Comparison of ENCODE assay signal across 15 mouse cellular contexts in genomic region chr7:30765173-30765572, GRCm38 (mm10). TPM values are rescaled to one million over a fixed set of nuclear protein-coding genes. Genes with fewer than 3 reads are reported as not detected.
DNase-seq lines count a peak whose midpoint lies in the region; ATAC-seq and TF ChIP-seq lines count a peak whose summit lies in the region.
"Had no signal": no experiment of that assay in that cellular context is flagged by ENCODE, and none has a peak within 500 bp of the region (broad histone marks: within the 10 kb centered on the region; RNA-seq: fewer than 3 reads in every experiment).

No protein-coding gene starts in this region.

- no peak overlapping the region for H3K4me2 ChIP-seq in forebrain, embryonic 11.5 days (ENCODE audit: low read depth, low read length, severe bottlenecking)
- H3K4me2 ChIP-seq in forebrain, embryonic 16.5 days (ENCODE audit: low read length), result no peak overlapping the region; the same call in 1 of the 2 replicates
- H3K4me2 ChIP-seq in lung, postnatal 0 days (replicated peaks; ENCODE audit: low read depth, low read length), result no peak overlapping the region
- H3K4me2 ChIP-seq in limb, embryonic 15.5 days, result 0 out of 2 replicates have a peak overlapping the region, but pooled peaks have one; percentile 15
- H3K4me2 ChIP-seq in intestine, postnatal 0 days (replicated peaks; ENCODE audit: low read depth), result no peak overlapping the region

- ATAC-seq in forebrain, embryonic 11.5 days (replicated peaks; ENCODE audit: low FRiP score), result no peak
- ATAC-seq in forebrain, embryonic 16.5 days, result no peak
- 0 out of 2 replicates have a peak, but pooled peaks have one; percentile 18 for ATAC-seq in lung, postnatal 0 days
- no peak for ATAC-seq in limb, embryonic 15.5 days (ENCODE audit: insufficient number of reproducible peaks, low FRiP score, low TSS enrichment, low read depth)
- ATAC-seq in intestine, postnatal 0 days, result no peak

- no peaks in the 10 kb centered on the region for H3K4me1 ChIP-seq in forebrain, embryonic 11.5 days (replicated peaks; ENCODE audit: control insufficient read depth, insufficient read depth, low read length)
- H3K4me1 ChIP-seq in forebrain, embryonic 16.5 days (replicated peaks; ENCODE audit: control insufficient read depth, insufficient read depth, low read length), result no peaks in the 10 kb centered on the region
- no peaks in the 10 kb centered on the region for H3K4me1 ChIP-seq in lung, postnatal 0 days (ENCODE audit: insufficient read depth, low read depth, low read length)
- H3K4me1 ChIP-seq in limb, embryonic 15.5 days, result 0 out of 2 replicates have a peak, but pooled peaks cover 3% of the 10 kb centered on the region
- H3K4me1 ChIP-seq in intestine, postnatal 0 days (replicated peaks; ENCODE audit: control insufficient read depth, insufficient read depth, low read length), result 0 out of 2 replicates have a peak, but pooled peaks cover 8% of the 10 kb centered on the region

- no peaks in the 10 kb centered on the region for H3K27me3 ChIP-seq in forebrain, embryonic 11.5 days (ENCODE audit: control insufficient read depth, insufficient read depth, low read length)
- H3K27me3 ChIP-seq in forebrain, embryonic 16.5 days (replicated peaks; ENCODE audit: control insufficient read depth, insufficient read depth, low read length), result 0 out of 2 replicates have a peak, but pooled peaks cover 2% of the 10 kb centered on the region
- no peaks in the 10 kb centered on the region for H3K27me3 ChIP-seq in lung, postnatal 0 days (replicated peaks; ENCODE audit: insufficient read depth, low read length)
- H3K27me3 ChIP-seq in limb, embryonic 15.5 days, result peaks cover 14% of the 10 kb centered on the region
- H3K27me3 ChIP-seq in intestine, postnatal 0 days (replicated peaks; ENCODE audit: control insufficient read depth, insufficient read depth, low read length), result peaks cover 6% of the 10 kb centered on the region; the same call in 1 of the 2 replicates

- WGBS in forebrain, embryonic 11.5 days, result 44% methylated on average over 11 of the region's 11 CpGs
- 47% methylated on average over 11 of the region's 11 CpGs for WGBS in forebrain, embryonic 16.5 days
- WGBS in lung, postnatal 0 days, result 35% methylated on average over 11 of the region's 11 CpGs
- 38% methylated on average over 11 of the region's 11 CpGs for WGBS in limb, embryonic 15.5 days
- WGBS in intestine, postnatal 0 days, result 49% methylated on average over 11 of the region's 11 CpGs

- no peaks in the 10 kb centered on the region for H3K9me3 ChIP-seq in forebrain, embryonic 11.5 days (ENCODE audit: control insufficient read depth, low read length)
- no peaks in the 10 kb centered on the region for H3K9me3 ChIP-seq in forebrain, embryonic 16.5 days (ENCODE audit: control insufficient read depth, low read length)
- no peaks in the 10 kb centered on the region for H3K9me3 ChIP-seq in lung, postnatal 0 days (ENCODE audit: low read length)
- no peaks in the 10 kb centered on the region for H3K9me3 ChIP-seq in limb, embryonic 15.5 days
- no peaks in the 10 kb centered on the region for H3K9me3 ChIP-seq in intestine, postnatal 0 days (ENCODE audit: control insufficient read depth)

- H3K9ac ChIP-seq in forebrain, embryonic 11.5 days (ENCODE audit: low read length), result no peak overlapping the region
- no peak overlapping the region for H3K9ac ChIP-seq in forebrain, embryonic 16.5 days (replicated peaks; ENCODE audit: low read depth, low read length)
- H3K9ac ChIP-seq in lung, postnatal 0 days (replicated peaks; ENCODE audit: low read depth), result no peak overlapping the region
- H3K9ac ChIP-seq in limb, embryonic 15.5 days, result no peak overlapping the region
- no peak overlapping the region for H3K9ac ChIP-seq in intestine, postnatal 0 days (ENCODE audit: low read depth, low read length)

- no peak overlapping the region for H3K4me3 ChIP-seq in forebrain, embryonic 11.5 days (ENCODE audit: low read depth, low read length)
- no peak overlapping the region for H3K4me3 ChIP-seq in forebrain, embryonic 16.5 days (replicated peaks; ENCODE audit: low read length)
- H3K4me3 ChIP-seq in lung, postnatal 0 days (ENCODE audit: low read depth, low read length), result no peak overlapping the region
- peak overlapping the region; percentile 8; the same call in 1 of the 2 replicates for H3K4me3 ChIP-seq in limb, embryonic 15.5 days
- no peak overlapping the region for H3K4me3 ChIP-seq in intestine, postnatal 0 days (ENCODE audit: low read depth, low read length)
- H3K4me3 ChIP-seq: gastrocnemius, adult 2 months had no signal

- no peaks in the 10 kb centered on the region for H3K36me3 ChIP-seq in forebrain, embryonic 11.5 days (ENCODE audit: control insufficient read depth, insufficient read depth, low read length)
- no peaks in the 10 kb centered on the region for H3K36me3 ChIP-seq in forebrain, embryonic 16.5 days (ENCODE audit: control insufficient read depth, insufficient read depth)
- H3K36me3 ChIP-seq in lung, postnatal 0 days (ENCODE audit: insufficient read depth, low read length), result no peaks in the 10 kb centered on the region
- H3K36me3 ChIP-seq in limb, embryonic 15.5 days, result no peaks in the 10 kb centered on the region
- no peaks in the 10 kb centered on the region for H3K36me3 ChIP-seq in intestine, postnatal 0 days (ENCODE audit: control insufficient read depth, insufficient read depth)

- no peak overlapping the region for H3K27ac ChIP-seq in forebrain, embryonic 11.5 days (ENCODE audit: low read depth, low read length)
- H3K27ac ChIP-seq in forebrain, embryonic 16.5 days (ENCODE audit: low read length), result no peak overlapping the region
- no peak overlapping the region for H3K27ac ChIP-seq in lung, postnatal 0 days (ENCODE audit: low read length)
- H3K27ac ChIP-seq in limb, embryonic 15.5 days, result no peak overlapping the region
- H3K27ac ChIP-seq in intestine, postnatal 0 days (ENCODE audit: low read depth, low read length), result no peak overlapping the region
- H3K27ac ChIP-seq: gastrocnemius, adult 2 months had no signal

- peak; percentile 58 for DNase-seq in forebrain, embryonic 11.5 days (ENCODE audit: low spot score)
- DNase-seq in lung, postnatal 0 days (ENCODE audit: low spot score), result no peak
- DNase-seq in lung, postnatal 25 days (ENCODE audit: low spot score), result no peak
- peak; percentile 47 for DNase-seq in retina, embryonic 14.5 days (ENCODE audit: low spot score)
- no peak for DNase-seq in frontal cortex, adult 2 months (ENCODE audit: extremely low spot score in 1 of 2, low spot score in 1 of 2)
- DNase-seq: adrenal gland, postnatal 36 days; cerebellum, adult 11-12 months; gastrocnemius, adult 2 months; layer of hippocampus, postnatal 36 days; liver; thymus, postnatal 25 days had no signal

- TF ChIP-seq CTCF in lung, postnatal 0 days (IDR thresholded peaks at IDR 0.05), result no peak
- no peak for TF ChIP-seq CTCF in intestine, postnatal 0 days (IDR thresholded peaks at IDR 0.05; ENCODE audit: low read depth)

- no peak for TF ChIP-seq EP300 in lung, postnatal 0 days (IDR thresholded peaks at IDR 0.05)

RNA-seq across cellular contexts. Expression of gene Dmkn, which starts 1.6 kb away (rescaled TPM):
- polyA plus RNA-seq in forebrain, embryonic 11.5 days (2014; fragmentation: Nextera tagmentation; extraction: Ambion mirVana), result not detected in 2 replicates
- polyA plus RNA-seq in forebrain, embryonic 16.5 days (2015; fragmentation: Nextera tagmentation; extraction: Ambion mirVana), result 1.1 and 2.2 TPM in 2 replicates
- 65.2 and 74.3 TPM in 2 replicates for polyA plus RNA-seq in lung, postnatal 0 days (2015; fragmentation: Nextera tagmentation; extraction: Ambion mirVana)
- 913 and 939 TPM in 2 replicates for polyA plus RNA-seq in limb, embryonic 15.5 days (2015; fragmentation: Nextera tagmentation; extraction: Ambion mirVana)
- polyA plus RNA-seq in frontal cortex, adult 2 months (2012; rRNA removed), result 4.5 and 8.2 TPM in 2 replicates
- polyA plus RNA-seq in intestine, postnatal 0 days (2015; fragmentation: Nextera tagmentation; extraction: Ambion mirVana), result 27.8 and 28.2 TPM in 2 replicates

RNA-seq across cellular contexts. Expression of gene Sbsn, which starts 13.9 kb away (rescaled TPM):
- polyA plus RNA-seq in forebrain, embryonic 11.5 days (2014; fragmentation: Nextera tagmentation; extraction: Ambion mirVana), result 0.27 and 1.8 TPM in 2 replicates
- polyA plus RNA-seq in forebrain, embryonic 16.5 days (2015; fragmentation: Nextera tagmentation; extraction: Ambion mirVana), result 2.2 and 2.3 TPM in 2 replicates
- polyA plus RNA-seq in lung, postnatal 0 days (2015; fragmentation: Nextera tagmentation; extraction: Ambion mirVana), result 6.7 and 7.3 TPM in 2 replicates
- polyA plus RNA-seq in limb, embryonic 15.5 days (2015; fragmentation: Nextera tagmentation; extraction: Ambion mirVana), result 293 and 299 TPM in 2 replicates
- polyA plus RNA-seq in frontal cortex, adult 2 months (2012; rRNA removed), result 14.6 and 15.1 TPM in 2 replicates
- 2.7 and 2.9 TPM in 2 replicates for polyA plus RNA-seq in intestine, postnatal 0 days (2015; fragmentation: Nextera tagmentation; extraction: Ambion mirVana)

RNA-seq across cellular contexts. Expression of gene Gapdhs, which starts 21.7 kb away (rescaled TPM):
- polyA plus RNA-seq in forebrain, embryonic 11.5 days (2014; fragmentation: Nextera tagmentation; extraction: Ambion mirVana), result 0.33 and 1.5 TPM in 2 replicates
- 0.68 and 1.1 TPM in 2 replicates for polyA plus RNA-seq in forebrain, embryonic 16.5 days (2015; fragmentation: Nextera tagmentation; extraction: Ambion mirVana)
- 0.18 and 0.21 TPM in 2 replicates for polyA plus RNA-seq in lung, postnatal 0 days (2015; fragmentation: Nextera tagmentation; extraction: Ambion mirVana)
- 0.52 and 0.66 TPM in 2 replicates for polyA plus RNA-seq in limb, embryonic 15.5 days (2015; fragmentation: Nextera tagmentation; extraction: Ambion mirVana)
- polyA plus RNA-seq in frontal cortex, adult 2 months (2012; rRNA removed), result not detected in 2 replicates
- not detected in 2 replicates for polyA plus RNA-seq in intestine, postnatal 0 days (2015; fragmentation: Nextera tagmentation; extraction: Ambion mirVana)

RNA-seq across cellular contexts. Expression of gene Krtdap, which starts 22.5 kb away (rescaled TPM):
- not detected in 2 replicates for polyA plus RNA-seq in forebrain, embryonic 11.5 days (2014; fragmentation: Nextera tagmentation; extraction: Ambion mirVana)
- 3.9 TPM in 1 of 2 replicates, not detected in the other for polyA plus RNA-seq in forebrain, embryonic 16.5 days (2015; fragmentation: Nextera tagmentation; extraction: Ambion mirVana)
- polyA plus RNA-seq in lung, postnatal 0 days (2015; fragmentation: Nextera tagmentation; extraction: Ambion mirVana), result 2.1 and 4.4 TPM in 2 replicates
- 3,274 and 3,770 TPM in 2 replicates for polyA plus RNA-seq in limb, embryonic 15.5 days (2015; fragmentation: Nextera tagmentation; extraction: Ambion mirVana)
- not detected in 2 replicates for polyA plus RNA-seq in frontal cortex, adult 2 months (2012; rRNA removed)
- polyA plus RNA-seq in intestine, postnatal 0 days (2015; fragmentation: Nextera tagmentation; extraction: Ambion mirVana), result 4.1 and 4.8 TPM in 2 replicates
- polyA plus RNA-seq: kidney, embryonic 14.5 days had no signal

RNA-seq across cellular contexts. Expression of gene Tmem147, which starts 35.8 kb away (rescaled TPM):
- polyA plus RNA-seq in forebrain, embryonic 11.5 days (2014; fragmentation: Nextera tagmentation; extraction: Ambion mirVana), result 133 and 153 TPM in 2 replicates
- polyA plus RNA-seq in forebrain, embryonic 16.5 days (2015; fragmentation: Nextera tagmentation; extraction: Ambion mirVana), result 202 and 214 TPM in 2 replicates
- 179 and 193 TPM in 2 replicates for polyA plus RNA-seq in lung, postnatal 0 days (2015; fragmentation: Nextera tagmentation; extraction: Ambion mirVana)
- 197 and 199 TPM in 2 replicates for polyA plus RNA-seq in limb, embryonic 15.5 days (2015; fragmentation: Nextera tagmentation; extraction: Ambion mirVana)
- polyA plus RNA-seq in frontal cortex, adult 2 months (2012; rRNA removed), result 167 and 185 TPM in 2 replicates
- polyA plus RNA-seq in intestine, postnatal 0 days (2015; fragmentation: Nextera tagmentation; extraction: Ambion mirVana), result 158 and 161 TPM in 2 replicates

Comparison
In these comparisons a context has a peak if more than half of its experiments do, and no peak if none do; other contexts are left out.
1. DNase-seq: peak in forebrain, embryonic 11.5 days (single experiment) and retina, embryonic 14.5 days (single experiment); none in lung, postnatal 0 days (single experiment), lung, postnatal 25 days (single experiment) and frontal cortex, adult 2 months (0 of 2).
2. RNA of gene Dmkn, which starts 1.6 kb away (polyA plus RNA-seq): 913 to 939 TPM in limb, embryonic 15.5 days; 65.2 to 74.3 TPM in lung, postnatal 0 days, 27.8 to 28.2 TPM in intestine, postnatal 0 days, 4.5 to 8.2 TPM in frontal cortex, adult 2 months, 1.1 to 2.2 TPM in forebrain, embryonic 16.5 days and not detected in forebrain, embryonic 11.5 days; every median in the first group is over 10 times any median in the second.
3. RNA of gene Sbsn, which starts 13.9 kb away (polyA plus RNA-seq): 293 to 299 TPM in limb, embryonic 15.5 days; 14.6 to 15.1 TPM in frontal cortex, adult 2 months, 6.7 to 7.3 TPM in lung, postnatal 0 days, 2.7 to 2.9 TPM in intestine, postnatal 0 days, 2.2 to 2.3 TPM in forebrain, embryonic 16.5 days and 0.27 to 1.8 TPM in forebrain, embryonic 11.5 days; every median in the first group is over 10 times any median in the second.